Mouse (Mus musculus) MEL (cell line): ENCODE data around the gene Dock1.

Experiments used
- CTCF ChIP-seq, 3 experiments: IDR thresholded peaks in 2 of 3; conservative IDR thresholded peaks in 1 of 3; 2 replicates each; pipeline ENCODE4 v1.5.1; 2011 to 2012; ENCODE audit warnings: low read length in 3 of 3, low read depth in 2 of 3, mild to moderate bottlenecking in 2 of 3, improper control_type of control experiment in 1 of 3, inconsistent platforms in 1 of 3, mixed read lengths in 1 of 3, moderate library complexity in 1 of 3; ENCODE audit not compliant: control insufficient read depth in 1 of 3, insufficient read depth in 1 of 3, poor library complexity in 1 of 3, severe bottlenecking in 1 of 3
- EP300 ChIP-seq, 2 experiments: IDR thresholded peaks; 2 replicates each; pipeline ENCODE4 v1.6.1; 2011; ENCODE audit warnings: improper control_type of control experiment in 2 of 2, low read length in 2 of 2, low read depth in 1 of 2, mild to moderate bottlenecking in 1 of 2
- HCFC1 ChIP-seq: IDR thresholded peaks from 2 replicates; pipeline ENCODE4 v1.6.1; 2012; ENCODE audit warnings: low read depth, mild to moderate bottlenecking, inconsistent platforms, low read length, improper control_type of control experiment, moderate library complexity
- MXI1 ChIP-seq: IDR thresholded peaks from 2 replicates; pipeline ENCODE4 v1.6.1; 2011; ENCODE audit warnings: mild to moderate bottlenecking, low read depth, low read length, improper control_type of control experiment
- NELFE ChIP-seq: IDR thresholded peaks from 2 replicates; pipeline ENCODE4 v1.6.1; 2011; ENCODE audit warnings: low read depth, low read length, improper control_type of control experiment
- POLR2A ChIP-seq, 2 experiments: IDR thresholded peaks; 2 replicates each; pipeline ENCODE4 v1.6.1; 2011 to 2012; ENCODE audit warnings: low read length in 2 of 2, mild to moderate bottlenecking in 2 of 2, control low read depth in 1 of 2, improper control_type of control experiment in 1 of 2, low read depth in 1 of 2, moderate library complexity in 1 of 2; ENCODE audit not compliant: control insufficient read depth in 1 of 2, insufficient read depth in 1 of 2, poor library complexity in 1 of 2
- POLR2AphosphoS5 ChIP-seq: IDR thresholded peaks from 2 replicates; pipeline ENCODE4 v1.6.1; 2012; ENCODE audit warnings: low read depth, borderline replicate concordance, mild to moderate bottlenecking, inconsistent platforms, low read length, moderate library complexity, mixed read lengths
- RAD21 ChIP-seq: IDR thresholded peaks from 2 replicates; pipeline ENCODE4 v1.6.1; 2011; ENCODE audit warnings: mild to moderate bottlenecking, low read depth, low read length, improper control_type of control experiment
- UBTF ChIP-seq: IDR thresholded peaks from 2 replicates; pipeline ENCODE4 v1.6.1; 2012; ENCODE audit warnings: low read depth, mild to moderate bottlenecking, inconsistent platforms, low read length, improper control_type of control experiment, moderate library complexity, borderline replicate concordance; ENCODE audit not compliant: insufficient read depth
- ZNF384 ChIP-seq: IDR thresholded peaks from 2 replicates; pipeline ENCODE4 v1.6.1; 2012; ENCODE audit warnings: low read depth, mild to moderate bottlenecking, inconsistent platforms, low read length, improper control_type of control experiment

- TF ChIP-seq MXI1 (no peak), POLR2AphosphoS5 (no peak), HCFC1 (no peak), UBTF (no peak), RAD21 (no peak), ZNF384 (no peak), EP300 (IDR thresholded peaks at IDR 0.05; ENCODE audit: low read depth in 1 of 2, low read length in 2 of 2) (no peak), CTCF (IDR thresholded peaks at IDR 0.05 in 2 of 3, conservative IDR thresholded peaks at IDR 0.05 in 1 of 3; ENCODE audit: control insufficient read depth in 1 of 3, insufficient read depth in 1 of 3, low read depth in 2 of 3, low read length in 3 of 3, poor library complexity in 1 of 3, severe bottlenecking in 1 of 3) (no peak), NELFE (no peak), POLR2A (IDR thresholded peaks at IDR 0.05; ENCODE audit: control insufficient read depth in 1 of 2, insufficient read depth in 1 of 2, low read depth in 1 of 2, low read length in 2 of 2, poor library complexity in 1 of 2) (no peak)
Observed at GRCm38 (mm10) chr7:135212505-135212904, 542.1 kb downstream of the Dock1 start.
